Mouse (Mus musculus) adrenal gland, adult 2 months (tissue): Measurements from ENCODE around the gene Trp53i13. TPM values are rescaled to one million over a fixed set of nuclear protein-coding genes. Genes with fewer than 3 reads are reported as not detected.
"Not testable (repeated sequence)": the region's sequence is repeated elsewhere in the genome, so short reads cannot be mapped to it uniquely, and the experiment has no call there.

Experiments
- DNase-seq: peaks from one replicate; pipeline ENCODE4 v3.0.0; 2021
- long read RNA-seq: library from polyadenylated mRNA; stranded (forward); transcript quantifications from one replicate; pipeline ENCODE4 v2.0.0, GENCODE M21; 2021
- polyA plus RNA-seq: library from polyadenylated mRNA; depleted of rRNA; stranded (reverse); fragments of >200 nt; gene quantifications from 2 replicates; pipeline ENCODE4 v1.2.3, GENCODE M21; 2012; rRNA removed
- total RNA-seq, 2 experiments: library from RNA; stranded (reverse); gene quantifications; 2 replicates each; pipeline ENCODE4 v1.2.3; 2021

The Trp53i13 gene
- total RNA-seq, result 10 to 100 TPM in 1 of 2 experiments, 1 to 10 TPM in 1; 6.3 to 15.6 TPM
- polyA plus RNA-seq, result 31.1 and 37.1 TPM in 2 replicates
- long read RNA-seq, transcript Trp53i13-201 (7 exons, 1,463 nt), result major isoform, 10 of 26 reads
- long read RNA-seq, partial matches to known transcripts, result 6 of 26 reads
- long read RNA-seq, other reads (novel, unspliced or antisense), result 10 of 26 reads

DNA sequence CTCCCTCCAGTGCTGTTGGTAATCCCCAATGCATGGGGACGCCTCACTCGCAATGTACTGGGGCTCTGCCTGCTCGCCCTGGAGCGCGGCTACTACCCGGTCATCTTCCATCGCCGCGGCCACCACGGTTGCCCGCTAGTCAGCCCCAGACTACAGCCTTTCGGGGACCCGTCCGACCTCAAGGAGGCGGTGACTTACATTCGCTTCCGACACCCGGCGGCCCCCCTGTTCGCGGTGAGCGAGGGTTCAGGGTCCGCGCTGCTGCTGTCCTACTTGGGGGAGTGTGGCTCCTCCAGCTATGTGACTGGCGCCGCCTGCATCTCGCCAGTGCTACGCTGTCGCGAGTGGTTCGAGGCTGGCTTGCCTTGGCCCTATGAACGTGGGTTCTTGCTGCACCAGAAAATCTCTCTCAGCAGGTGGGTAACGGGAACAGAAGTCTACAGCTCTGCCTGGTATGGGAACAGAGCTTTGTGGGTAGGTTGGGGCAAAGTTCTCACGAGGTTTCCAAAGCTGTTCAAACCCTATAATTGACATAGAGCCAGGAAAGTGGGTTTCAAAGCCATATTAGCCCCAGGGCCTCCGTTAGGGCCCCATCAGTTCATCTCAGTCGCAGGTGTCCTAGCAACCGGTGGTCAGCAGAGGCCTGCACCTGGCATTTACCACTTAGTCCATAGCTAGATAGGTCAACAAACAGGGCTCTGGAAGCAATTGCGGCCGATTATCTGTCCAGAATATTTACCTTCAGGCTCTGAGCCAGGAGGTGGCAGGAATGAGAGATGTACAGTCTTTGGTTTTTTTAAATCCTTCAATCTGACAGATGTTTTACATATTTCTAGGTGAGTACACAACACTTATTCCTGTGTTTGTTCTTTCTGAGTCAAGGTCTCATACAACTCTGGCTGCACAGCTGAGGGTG is at the start of gene Trp53i13:
Gene Trp53i13, minus strand, starts transcription at position 344 of the 916 bp plus-strand sequence.
- DNase-seq, result no peak

DNA sequence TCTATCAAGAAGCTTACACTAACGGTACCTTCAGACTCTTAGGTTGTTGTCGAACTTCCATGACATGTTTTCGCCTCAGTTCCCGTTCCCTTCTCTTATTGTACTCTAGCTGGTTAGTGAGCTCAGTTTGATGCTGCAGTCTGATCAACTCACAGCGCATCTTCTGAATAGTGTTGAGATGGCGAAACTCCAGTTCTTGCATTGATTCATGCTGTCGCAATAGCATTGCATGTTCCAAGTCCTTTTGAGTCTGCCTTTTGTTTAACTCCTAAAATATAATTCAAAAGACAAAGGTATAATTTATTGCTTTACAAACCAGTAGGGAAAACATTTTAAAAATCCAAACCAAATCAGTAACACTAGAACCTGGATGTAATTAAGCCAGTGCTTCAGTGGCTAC is 29.5 kb upstream of the Trp53i13 start:
- DNase-seq, result no peak

DNA sequence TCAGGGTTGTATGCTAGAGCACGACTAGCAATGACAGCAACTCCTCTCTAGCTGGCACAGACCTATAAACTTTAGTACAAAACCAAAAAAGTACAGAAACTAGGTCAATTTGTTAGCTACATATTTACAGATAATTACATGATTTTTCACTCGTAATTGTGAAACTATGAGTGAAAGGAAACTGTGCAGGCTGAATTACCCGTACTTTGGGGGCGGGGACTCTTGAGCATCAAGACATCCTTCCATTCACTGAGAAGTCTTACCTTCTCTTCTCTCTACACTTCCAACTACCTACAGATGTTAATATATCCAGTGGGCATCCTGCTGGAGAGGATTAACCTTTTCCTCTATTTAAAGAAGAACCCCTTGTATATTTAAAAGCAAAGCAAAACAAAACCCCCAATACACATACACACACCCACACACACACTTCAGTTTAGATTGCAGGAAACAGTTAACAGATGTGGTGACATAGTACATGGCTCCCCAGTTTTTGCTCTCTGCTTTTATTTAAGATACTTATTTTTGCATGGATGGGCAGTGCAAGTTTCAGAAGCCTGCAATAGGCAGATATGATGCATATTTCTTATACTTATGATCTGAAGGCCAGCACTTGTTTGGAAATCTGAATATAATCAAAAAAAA is 16.5 kb upstream of the Trp53i13 start:
- DNase-seq, result no peak

DNA sequence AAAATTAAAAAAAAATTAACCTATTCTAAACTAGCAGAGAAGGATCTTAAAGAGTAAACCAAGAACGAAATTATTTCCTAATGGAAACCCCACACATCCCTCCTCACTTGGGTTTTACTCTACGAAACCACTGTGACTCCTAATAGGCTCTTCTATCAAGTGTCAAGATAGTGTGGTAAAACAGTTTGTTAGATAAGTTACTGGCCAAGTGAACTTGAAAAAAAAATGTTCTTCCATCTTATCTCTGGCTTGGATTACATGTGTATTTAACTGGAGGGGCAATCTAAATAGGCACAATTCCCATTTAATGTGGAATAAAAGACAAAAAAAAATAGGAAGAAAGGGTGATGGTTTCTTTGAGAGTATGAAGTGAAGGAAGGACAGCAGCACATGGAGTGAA is 15.1 kb upstream of the Trp53i13 start:
- DNase-seq, result no peak

DNA sequence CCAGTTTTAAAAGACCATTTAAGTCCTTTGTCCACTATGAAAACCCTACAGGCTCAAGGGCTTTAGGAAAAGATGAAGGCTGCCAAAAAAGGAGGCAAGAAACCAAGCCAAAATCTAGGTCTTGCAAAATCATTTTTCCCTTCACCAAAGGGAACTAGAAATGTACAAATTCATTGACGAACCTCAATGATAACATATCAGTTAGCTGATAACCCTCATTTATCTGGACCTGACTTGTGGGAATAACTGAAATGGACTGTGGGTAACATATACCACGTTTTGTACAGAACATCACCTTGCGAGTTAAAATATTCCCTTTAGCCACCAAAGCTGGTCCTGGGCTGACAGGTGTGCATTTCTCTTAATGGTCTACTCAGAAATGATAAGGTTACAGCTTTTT is 13.9 kb upstream of the Trp53i13 start:
- DNase-seq, result no peak

DNA sequence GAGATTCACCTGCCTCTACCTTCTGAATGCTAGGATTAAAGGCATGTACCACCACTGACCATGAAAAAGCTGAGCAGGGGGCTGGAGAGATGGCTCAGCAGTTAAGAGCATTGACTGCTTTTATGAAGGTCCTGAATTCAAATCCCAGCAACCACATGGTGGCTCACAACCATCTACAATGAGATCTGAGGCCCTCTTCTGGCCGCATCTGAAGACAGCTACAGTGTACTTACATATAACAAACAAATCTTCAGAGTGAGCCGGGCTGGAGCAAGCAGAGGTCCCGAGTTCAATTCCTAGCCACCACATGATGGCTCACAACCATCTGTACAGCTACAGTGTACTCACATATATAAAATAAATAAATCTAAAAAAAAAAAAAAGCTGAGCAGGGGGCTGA is 12.6 kb upstream of the Trp53i13 start:
- DNase-seq, result not testable (repeated sequence)

DNA sequence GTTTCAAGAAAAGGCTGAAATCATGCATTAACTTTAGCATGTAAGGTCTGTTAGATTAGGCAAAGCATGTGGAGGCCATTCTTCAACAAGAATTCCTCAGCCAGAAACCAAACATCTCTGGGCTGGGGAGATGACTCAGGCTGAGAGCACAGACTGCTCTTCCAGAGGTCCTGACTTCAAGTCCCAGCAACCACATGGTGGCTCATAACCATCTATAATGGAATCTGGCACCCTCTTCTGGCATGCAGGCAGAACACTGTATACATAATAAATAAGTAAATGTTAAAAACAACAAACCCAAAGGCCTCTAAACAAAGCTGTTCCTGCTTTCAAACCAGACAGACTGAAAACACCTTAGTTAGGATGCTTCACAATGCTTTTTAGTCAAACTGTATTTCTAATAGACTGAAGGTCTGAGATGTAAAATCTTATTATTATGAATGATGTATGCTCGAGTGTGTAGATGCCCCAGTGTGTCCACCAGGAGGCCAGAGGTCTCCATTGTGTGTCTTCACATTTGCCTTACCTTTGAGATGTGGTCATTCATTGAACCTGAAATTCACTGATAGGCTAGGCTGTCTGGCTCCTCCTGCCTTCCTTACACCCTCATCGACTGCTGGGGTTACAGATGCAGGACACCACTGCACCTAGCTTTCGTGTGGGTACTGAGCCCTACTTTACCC is 10.2 kb upstream of the Trp53i13 start:
- DNase-seq, result no peak

DNA sequence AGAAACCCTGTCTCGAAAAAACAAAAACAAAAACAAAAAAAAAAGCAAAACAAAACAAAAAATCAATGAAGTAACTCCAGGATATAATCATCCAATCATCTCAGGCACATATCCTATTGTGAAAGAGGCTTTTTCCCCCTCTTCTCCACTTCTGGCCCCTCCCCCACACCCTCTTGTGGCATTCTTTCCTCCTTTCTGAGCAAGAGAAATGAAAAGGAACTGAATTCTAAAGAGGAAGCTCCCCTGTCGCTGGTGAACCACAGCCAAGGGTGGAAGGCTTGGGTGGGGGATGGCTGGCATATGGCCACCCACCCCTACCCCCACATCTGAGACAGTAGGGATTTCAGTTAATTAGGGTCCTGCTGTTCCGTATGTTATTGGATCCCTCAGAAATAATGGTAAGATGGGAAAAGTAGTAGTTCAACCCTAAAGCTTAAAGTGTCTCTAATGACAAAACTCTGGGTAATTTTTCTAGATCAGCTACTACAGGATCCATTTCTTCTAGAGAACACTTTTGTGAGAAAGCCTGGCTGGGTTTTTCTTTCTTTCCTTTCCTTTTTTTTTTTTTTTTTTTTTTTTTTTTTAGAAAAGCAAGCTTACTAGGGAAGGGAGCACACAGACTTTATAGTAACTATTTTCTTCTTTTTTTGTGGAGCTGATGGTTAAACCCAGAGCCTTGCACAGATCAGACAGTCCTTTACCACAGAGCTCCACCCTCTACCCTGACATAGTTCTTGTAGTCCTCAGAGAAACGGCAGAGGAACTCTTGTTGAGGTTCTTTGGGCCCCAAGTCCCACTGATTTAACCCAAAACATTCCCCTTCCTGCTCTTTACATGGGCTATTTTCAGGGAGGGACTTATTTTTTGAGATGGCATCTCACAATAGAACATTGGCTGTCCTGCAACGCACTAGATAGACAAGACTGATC is 5.1 kb upstream of the Trp53i13 start:
- DNase-seq, result no peak

DNA sequence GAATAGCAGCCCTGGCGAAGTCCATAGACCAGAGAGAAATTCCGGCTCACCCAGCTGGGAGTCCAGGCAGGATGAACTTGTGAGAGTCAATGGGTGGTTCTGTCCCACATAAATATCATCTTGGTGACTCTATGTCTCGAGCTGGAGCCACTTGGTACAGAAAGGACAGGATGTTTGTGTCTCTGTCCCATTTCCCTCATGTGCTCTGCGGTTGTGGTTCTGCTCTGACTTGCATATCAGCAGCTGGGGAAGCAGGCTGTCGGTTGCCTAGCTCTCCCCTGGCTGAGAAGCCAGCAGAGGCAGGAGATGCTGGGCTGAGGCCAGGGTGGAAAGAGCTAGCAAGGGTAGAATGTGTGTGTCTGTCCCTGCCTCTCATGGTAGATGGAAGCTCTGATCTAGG is 3.3 kb upstream of the Trp53i13 start, which contains the start of gene Gm10392:
Gene Gm10392, minus strand, starts transcription at position 156 of the 400 bp plus-strand sequence.
- DNase-seq, result no peak

DNA sequence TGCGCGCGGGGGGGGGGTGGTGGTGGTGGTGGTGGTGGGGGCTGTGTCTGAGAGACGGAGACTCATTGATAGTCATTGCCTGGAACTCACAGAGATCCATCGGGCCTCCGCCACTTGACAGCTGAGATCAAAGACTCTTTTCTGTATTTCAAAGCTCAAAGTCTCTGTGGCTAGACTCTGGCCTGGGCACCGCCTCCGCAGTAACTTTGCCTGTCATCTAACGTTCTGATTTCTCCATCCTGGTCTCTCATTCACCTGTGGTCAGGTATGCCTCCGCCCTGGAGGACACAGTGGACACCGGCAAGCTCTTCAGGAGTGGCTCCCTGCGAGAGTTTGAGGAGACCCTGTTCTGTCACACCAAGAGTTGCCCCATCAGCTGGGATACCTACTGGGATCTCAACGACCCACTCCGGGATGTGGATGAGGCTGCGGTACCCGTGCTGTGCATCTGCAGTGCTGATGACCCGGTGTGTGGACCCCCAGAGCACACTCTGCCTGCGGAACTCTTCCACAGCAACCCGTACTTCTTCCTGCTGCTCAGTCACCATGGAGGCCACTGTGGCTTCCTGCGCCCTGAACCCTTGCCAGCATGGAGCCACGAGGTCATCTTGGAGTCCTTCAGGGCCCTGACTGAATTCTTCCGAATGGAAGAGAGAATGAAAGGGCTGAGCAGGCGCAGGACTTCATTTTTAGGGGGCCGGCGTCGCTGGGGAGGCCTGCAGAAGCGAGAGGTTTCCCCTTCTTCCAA is 2.4 kb upstream of the Trp53i13 start:
- peak; percentile 60 for DNase-seq

DNA sequence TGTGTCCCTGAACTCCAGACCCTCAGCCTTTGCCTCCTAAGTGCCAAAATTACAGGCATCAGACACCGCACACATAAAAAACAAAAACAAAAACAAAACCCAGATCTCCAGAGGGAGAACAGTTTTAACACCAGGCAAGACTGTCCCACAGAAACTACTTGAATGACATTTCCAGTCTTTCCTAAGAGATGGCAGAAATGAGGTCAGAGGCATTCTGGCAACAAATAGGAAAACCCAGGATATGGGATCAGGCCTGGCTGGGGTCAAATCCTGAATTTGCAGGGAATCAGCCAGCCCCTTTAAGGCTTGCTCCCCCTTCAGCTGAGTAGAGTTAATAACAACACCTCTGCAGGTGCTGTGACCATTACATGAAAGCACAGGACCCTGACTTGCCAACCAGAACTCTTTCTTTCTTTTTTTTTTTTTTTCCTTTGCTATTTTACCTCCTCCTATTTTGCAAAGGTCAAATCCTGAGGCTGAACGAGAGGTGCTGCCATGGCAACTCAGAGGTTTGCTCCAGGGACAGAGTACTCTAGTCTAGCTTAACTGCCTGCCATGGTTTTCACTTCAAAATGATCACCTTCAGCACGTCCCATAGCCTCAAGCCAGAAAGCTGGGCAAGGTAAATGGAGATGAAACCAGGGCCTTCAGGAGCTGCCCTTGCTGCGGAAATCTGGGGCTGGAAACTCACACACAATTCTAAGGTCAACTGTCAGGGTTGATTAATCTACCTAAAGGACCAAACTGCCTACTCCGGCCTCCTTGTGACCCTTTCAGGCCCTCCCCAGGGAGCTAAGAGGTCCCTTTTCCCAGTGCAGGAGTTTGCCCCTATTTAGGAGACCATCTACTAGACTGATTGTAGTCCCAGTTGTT is 1.0 kb upstream of the Trp53i13 start:
- DNase-seq, result no peak

DNA sequence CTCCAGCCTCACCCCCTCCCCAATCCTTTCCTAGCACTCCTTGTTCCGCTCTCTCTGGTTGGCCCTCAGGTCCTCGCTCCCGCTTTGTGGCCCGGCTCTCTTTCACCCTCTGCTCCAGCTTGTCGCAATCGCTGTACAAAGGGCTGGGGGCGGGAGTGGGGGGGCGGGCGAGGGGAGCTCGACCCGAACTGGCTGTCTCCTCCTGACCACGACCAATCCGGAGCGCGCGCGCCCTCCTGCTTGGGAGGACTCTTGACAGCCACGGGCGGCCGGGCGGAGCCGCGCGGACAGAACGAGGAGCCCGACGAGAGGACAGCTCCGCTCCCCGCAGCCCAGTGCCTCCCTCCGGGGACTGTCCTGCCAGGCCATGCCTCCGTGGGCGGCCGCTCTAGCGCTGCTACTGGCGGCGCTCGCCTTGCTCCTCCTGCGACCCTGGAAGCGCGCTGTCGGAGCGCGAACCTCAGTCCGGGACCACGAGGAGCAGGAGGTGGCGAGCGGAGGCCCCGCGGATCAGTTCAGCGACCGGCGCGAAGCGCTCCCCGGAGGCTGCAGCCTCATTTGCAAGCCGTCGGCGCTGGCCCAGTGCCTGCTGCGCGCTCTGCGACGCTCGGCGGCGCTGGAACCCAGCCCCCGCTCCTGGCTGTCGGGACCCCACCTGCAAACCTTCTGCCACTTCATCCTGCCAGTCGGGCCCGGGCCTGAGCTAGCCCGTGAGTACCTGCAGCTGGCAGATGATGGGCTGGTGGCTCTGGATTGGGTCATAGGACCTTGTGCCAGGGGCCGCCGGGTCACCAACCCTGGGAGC is 746 bp downstream of the Trp53i13 start, which contains the start of gene Abhd15:
Gene Abhd15, plus strand, starts transcription at position 290 of the 805 bp plus-strand sequence.
- DNase-seq, result peak; percentile 96

DNA sequence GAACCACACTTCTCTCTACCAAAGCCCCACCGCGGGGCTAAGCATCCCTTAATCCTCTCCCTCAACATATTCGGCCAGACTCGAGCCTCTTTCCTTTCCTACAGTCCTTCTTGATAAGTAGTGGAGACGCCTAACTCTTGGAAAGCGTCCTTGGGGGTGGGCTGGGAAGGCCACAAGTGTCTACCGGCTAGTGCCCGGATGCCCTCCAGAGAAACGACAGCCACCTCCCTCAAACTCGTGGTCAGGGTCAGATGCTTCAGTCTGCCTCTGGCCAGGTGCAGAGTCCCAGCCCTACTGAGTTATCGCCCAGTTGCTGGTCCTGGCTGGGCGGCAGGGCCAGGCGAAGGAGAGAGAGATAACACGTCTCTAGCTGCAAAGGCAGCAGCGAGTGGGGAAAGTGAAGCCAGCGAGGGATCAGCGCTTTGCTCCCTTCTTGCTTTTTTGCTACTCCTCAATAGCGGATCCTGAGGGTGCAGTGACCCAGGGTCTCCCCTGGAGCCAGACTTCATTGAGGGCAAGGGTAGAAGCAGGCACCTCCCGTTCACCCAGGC is 1.4 kb downstream of the Trp53i13 start:
- DNase-seq, result no peak

DNA sequence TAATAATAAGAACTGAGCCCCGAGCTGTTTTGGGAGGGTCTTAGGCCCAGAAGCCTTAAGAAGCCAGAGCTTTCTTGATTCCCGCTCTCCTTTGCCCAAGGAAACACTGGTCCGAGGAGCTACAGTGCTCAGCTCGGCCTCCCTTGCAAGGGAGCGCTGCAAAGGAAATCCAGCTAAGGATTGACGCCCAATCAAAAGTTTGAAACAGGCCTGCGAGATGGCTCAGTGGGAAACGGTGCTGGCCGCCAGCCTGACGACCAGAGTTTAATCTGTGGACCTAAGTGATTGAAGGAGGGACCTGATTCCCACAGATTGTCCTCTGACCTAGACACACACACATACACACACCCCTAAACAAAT is 2.0 kb downstream of the Trp53i13 start:
- DNase-seq, result peak; percentile 54

DNA sequence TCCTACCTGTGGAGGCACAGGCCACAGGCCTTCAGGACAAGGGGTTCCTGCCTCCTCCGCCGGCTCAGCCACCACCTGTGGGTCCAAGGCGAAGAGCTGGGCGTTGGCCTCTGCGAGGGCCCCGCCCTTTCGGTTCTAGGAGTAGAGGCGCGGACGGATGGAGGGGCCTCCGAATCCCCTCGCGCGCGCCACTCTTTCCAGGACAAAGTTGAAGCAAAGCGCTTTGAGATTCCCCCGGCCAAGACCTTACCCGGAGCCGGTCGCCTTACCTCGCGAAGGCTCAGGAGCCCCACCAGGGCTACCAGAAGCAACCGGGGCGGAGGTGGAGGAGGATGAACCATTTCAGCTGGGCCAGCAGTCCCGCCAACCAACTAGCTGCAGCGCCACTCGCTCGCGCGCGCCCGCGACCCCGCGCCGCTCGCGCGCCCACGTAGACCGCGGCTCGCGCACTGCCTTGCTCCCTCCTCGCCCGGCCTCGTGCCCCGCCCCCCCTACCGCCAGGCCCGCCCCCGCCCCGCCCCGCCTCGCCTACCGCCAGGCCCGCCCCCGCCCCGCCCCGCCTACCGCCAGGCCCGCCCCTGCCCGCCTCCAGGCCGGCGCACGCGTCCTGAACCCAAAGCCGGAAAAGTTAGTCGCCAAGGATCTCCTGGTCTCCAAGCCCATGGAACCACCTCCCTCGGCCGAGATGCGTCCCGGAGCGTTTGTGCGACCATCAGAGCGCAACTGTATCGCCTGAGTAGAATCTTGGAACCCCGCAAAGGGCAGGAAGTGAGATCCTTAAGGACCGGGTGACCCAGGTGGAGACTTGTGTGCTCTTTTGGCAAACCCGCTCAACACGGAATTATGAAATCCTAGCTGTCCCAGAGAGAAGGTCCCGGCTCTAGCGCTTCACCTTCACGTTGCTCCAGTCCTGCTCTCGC is 2.6 kb downstream of the Trp53i13 start:
- peak; percentile 93 for DNase-seq

DNA sequence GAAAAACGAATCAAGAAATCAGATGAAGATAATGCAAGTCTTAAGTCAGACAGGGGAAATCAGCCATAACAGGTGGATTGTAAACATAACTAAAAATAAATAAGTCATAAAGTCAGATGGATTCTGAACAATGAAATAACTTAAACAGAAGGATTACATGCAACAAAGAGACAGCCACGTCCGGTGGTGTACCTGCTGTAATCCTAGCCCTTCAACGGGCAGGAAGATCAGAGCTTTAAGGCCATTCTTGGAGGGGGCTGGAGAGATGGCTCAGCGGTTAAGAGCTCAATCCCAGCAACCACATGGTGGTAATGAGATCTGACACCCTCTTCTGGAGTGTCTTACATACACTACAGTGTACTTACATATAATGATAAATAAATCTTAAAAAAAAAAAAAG is 4.4 kb downstream of the Trp53i13 start:
- no peak for DNase-seq
